Mouse (Mus musculus) G1E (cell line): ENCODE data around the gene Pdgfc. TPM values are rescaled to one million over a fixed set of nuclear protein-coding genes. Genes with fewer than 3 reads are reported as not detected.

ENCODE experiments used
- ATAC-seq: 2 replicates; pipeline ENCODE4 v1.8.0; 2016; ENCODE audit warnings: mild to moderate bottlenecking; ENCODE audit not compliant: insufficient number of reproducible peaks, poor library complexity, low FRiP score, severe bottlenecking; ENCODE audit errors: extremely low read depth
- DNase-seq: peaks from one replicate; pipeline ENCODE4 v3.0.0; 2012; ENCODE audit warnings: low spot score
- H3K27me3 ChIP-seq: 2 replicates; pipeline ENCODE4 v1.6.1; 2012; ENCODE audit warnings: mild to moderate bottlenecking, low read length, inconsistent platforms; ENCODE audit not compliant: insufficient read depth
- H3K36me3 ChIP-seq: replicated peaks from 2 replicates; pipeline ENCODE3; 2012; ENCODE audit warnings: mild to moderate bottlenecking, inconsistent platforms
- H3K4me1 ChIP-seq: 2 replicates; pipeline ENCODE4 v1.6.1; 2012; ENCODE audit warnings: low read depth, low read length, inconsistent platforms, mixed read lengths; ENCODE audit not compliant: insufficient read depth
- H3K4me3 ChIP-seq: 2 replicates; pipeline ENCODE4 v1.5.1; 2012; ENCODE audit warnings: low read depth, mild to moderate bottlenecking, inconsistent platforms, low read length, moderate library complexity, mixed read lengths
- H3K9me3 ChIP-seq: replicated peaks from 2 replicates; pipeline ENCODE4 v1.6.1; 2012; ENCODE audit warnings: inconsistent platforms
- CTCF ChIP-seq: IDR thresholded peaks from 2 replicates; pipeline ENCODE4 v1.5.1; 2012; ENCODE audit warnings: low read depth, low read length, inconsistent platforms, mixed read lengths
- GATA1 ChIP-seq: IDR thresholded peaks from 2 replicates; pipeline ENCODE4 v1.6.1; 2012; ENCODE audit warnings: borderline replicate concordance, low read length, inconsistent platforms, mixed read lengths
- GATA2 ChIP-seq: IDR thresholded peaks from 2 replicates; pipeline ENCODE4 v1.6.1; 2012; ENCODE audit warnings: low read depth, low read length, inconsistent platforms, borderline replicate concordance
- POLR2AphosphoS5 ChIP-seq: IDR thresholded peaks from 2 replicates; pipeline ENCODE4 v1.6.1; 2012; ENCODE audit warnings: low read depth, low read length, inconsistent platforms; ENCODE audit not compliant: insufficient replicate concordance
- TAL1 ChIP-seq: conservative IDR thresholded peaks from 2 replicates; pipeline ENCODE4 v1.6.1; 2012; ENCODE audit warnings: low read depth, low read length, inconsistent platforms, mixed read lengths
- polyA plus RNA-seq: library from polyadenylated mRNA; stranded (reverse); fragments of >175 nt; gene quantifications from 2 replicates; pipeline ENCODE4 v1.2.3, GENCODE M21; 2012
- total RNA-seq, 2 experiments: library from RNA; stranded (forward) in 1 of 2; stranded (reverse) in 1 of 2; fragments of 200-1000 nt in 1 of 2; fragments of >200 nt in 1 of 2; fragmentation: Nextera tagmentation in 1 of 2; gene quantifications; 2 replicates each; pipeline ENCODE4 v1.2.3; 2014 to 2017

The Pdgfc gene
- total and polyA plus RNA-seq, 3 experiments: 0.16 to 5.1 TPM; not detected in 1

- Histone ChIP-seq H3K4me1 (no peaks in the 10 kb centered on the region), H3K9me3 (no peaks in the 10 kb centered on the region)
Observed at GRCm38 (mm10) chr3:81022266-81022665, 13.9 kb upstream of the Pdgfc start.

DNA sequence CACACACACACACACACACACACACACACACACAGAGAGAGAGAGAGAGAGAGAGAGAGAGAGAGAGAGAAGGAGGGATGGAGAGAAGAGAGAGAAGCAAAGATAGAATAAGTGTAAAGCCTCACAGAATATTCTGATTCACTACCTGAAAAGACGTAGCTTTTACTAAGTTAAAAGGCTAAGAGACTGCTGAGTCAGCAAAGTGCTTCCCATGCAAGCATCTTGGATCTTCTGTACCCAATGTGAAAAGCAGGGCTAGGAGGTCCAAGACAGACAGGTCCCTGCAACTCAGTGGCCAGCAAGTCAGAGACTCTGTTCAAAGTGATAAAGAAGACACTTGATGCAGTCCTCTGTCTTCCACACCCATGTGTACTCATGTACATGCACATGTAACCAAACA lies 13.4 kb upstream of the Pdgfc start:
- ATAC-seq: no peak
- TF ChIP-seq GATA1 (no peak), POLR2AphosphoS5 (no peak), CTCF (no peak), TAL1 (no peak), GATA2 (no peak)
- H3K36me3 ChIP-seq: no peaks in the 10 kb centered on the region
- no peaks in the 10 kb centered on the region for H3K9me3 ChIP-seq
- no peak for DNase-seq
- no peak overlapping the region for H3K4me3 ChIP-seq
- H3K4me1 ChIP-seq: no peaks in the 10 kb centered on the region
- H3K27me3 ChIP-seq: no peaks in the 10 kb centered on the region

More at GRCm38 (mm10) chr3:81022266-81022665, 13.9 kb upstream of the Pdgfc start:
- no peak overlapping the region for H3K4me3 ChIP-seq
- H3K27me3 ChIP-seq: no peaks in the 10 kb centered on the region
- ATAC-seq (no peak), DNase-seq (no peak)
- no peak for TF ChIP-seq GATA2
- TF ChIP-seq TAL1: no peak
- no peak for TF ChIP-seq CTCF
- no peak for TF ChIP-seq GATA1
- no peak for TF ChIP-seq POLR2AphosphoS5
- H3K36me3 ChIP-seq: no peaks in the 10 kb centered on the region

DNA sequence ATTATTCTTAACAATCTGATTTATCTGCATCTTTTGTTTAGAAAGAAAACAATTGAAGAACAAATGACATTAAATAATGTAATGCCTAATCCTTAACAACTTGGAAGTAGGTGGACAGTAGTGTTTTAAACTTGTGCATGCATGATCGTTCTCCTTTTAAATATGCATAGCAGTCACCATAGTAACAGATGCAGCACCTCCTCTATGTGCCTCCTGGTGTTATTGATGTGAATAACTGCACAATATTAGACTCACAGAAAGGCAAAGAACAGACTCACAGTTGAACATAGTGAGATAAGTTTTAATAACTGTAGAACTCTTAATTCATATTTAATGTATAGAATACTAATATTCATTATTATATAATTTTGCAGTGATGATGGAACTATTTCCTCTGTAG lies 12.6 kb upstream of the Pdgfc start:
- no peak for ATAC-seq
- Histone ChIP-seq H3K4me3 (no peak overlapping the region), H3K4me1 (no peaks in the 10 kb centered on the region), H3K9me3 (no peaks in the 10 kb centered on the region), H3K36me3 (no peaks in the 10 kb centered on the region), H3K27me3 (no peaks in the 10 kb centered on the region)
- DNase-seq: no peak
- TF ChIP-seq GATA2 (no peak), CTCF (no peak)

DNA sequence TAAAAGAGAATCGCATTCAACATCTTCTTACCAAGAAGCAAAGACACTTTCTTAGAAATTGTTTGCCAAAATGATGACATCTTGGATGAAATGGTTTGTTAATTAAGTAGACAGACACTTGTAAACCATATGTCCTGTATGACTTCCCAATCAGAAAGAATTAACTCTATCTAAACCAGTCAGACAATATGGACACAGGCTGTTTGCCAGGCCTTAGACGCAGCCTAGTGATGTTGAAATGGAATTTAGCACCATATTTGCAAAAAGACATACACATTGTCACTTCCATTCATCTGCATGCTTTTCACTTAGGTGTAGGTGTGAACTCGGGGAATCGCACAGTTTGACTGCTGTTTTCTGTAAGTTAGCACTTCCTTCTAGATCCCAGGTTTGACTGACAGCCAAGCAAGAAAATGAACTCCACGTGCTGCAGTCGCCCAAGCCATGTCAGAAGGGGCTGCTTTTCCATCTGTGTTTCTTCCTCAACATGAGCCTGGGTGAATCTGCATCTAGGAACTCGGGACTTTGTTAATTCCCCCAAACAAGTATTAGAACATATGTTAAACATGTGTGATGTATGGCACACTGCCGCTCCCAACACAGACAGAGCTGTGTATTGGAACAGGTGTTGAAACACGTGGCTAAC lies 10.5 kb upstream of the Pdgfc start:
- no peak overlapping the region for H3K4me3 ChIP-seq
- ATAC-seq: no peak
- no peak for TF ChIP-seq TAL1
- TF ChIP-seq CTCF: no peak
- no peak for TF ChIP-seq GATA2
- TF ChIP-seq POLR2AphosphoS5: no peak
- no peak for TF ChIP-seq GATA1
- DNase-seq: no peak
- H3K9me3 ChIP-seq: no peaks in the 10 kb centered on the region
- H3K36me3 ChIP-seq: no peaks in the 10 kb centered on the region
- no peaks in the 10 kb centered on the region for H3K4me1 ChIP-seq
- H3K27me3 ChIP-seq: no peaks in the 10 kb centered on the region

DNA sequence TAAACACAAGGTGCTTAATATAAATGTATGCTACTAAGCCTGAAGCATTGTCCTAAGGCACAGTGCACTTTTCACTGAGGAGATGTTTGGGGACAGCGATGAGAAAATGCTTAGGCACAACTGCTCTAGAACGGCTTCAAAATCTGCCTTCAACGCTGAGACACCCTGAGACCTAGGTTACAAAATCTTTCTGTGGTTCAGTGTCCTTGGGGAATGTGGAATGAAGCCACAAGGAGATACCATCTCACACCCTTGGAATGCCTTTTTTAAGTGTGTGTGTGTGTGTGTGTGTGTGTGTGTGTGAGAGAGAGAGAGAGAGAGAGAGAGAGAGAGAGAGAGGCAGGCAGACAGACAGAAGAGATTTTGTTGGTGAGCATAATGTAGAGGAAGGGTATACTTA lies 7.9 kb upstream of the Pdgfc start:
- H3K9me3 ChIP-seq: no peaks in the 10 kb centered on the region
- no peak for ATAC-seq

DNA sequence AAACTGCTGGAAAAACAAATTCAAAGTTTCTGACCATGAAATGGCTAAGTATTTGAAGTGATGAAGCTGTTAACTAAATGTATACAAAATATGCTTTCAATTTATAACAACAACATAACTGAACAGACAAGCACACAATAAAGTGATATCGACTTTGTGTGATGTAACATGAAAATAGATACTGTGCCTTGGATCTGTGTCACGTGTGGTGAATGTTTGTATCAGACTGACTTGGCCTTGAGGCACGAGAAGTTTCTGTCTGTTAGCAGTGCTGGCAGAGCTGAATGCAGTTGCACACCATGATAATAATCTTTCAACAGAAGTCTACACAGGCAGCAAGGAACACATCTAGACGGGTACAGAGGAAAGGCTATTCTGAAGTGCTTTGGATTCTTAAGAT lies 6.9 kb upstream of the Pdgfc start:
- H3K4me3 ChIP-seq: no peak overlapping the region
- no peaks in the 10 kb centered on the region for H3K36me3 ChIP-seq
- DNase-seq: no peak
- H3K4me1 ChIP-seq: no peaks in the 10 kb centered on the region
- no peak for ATAC-seq
- H3K27me3 ChIP-seq: no peaks in the 10 kb centered on the region
- TF ChIP-seq CTCF: no peak
- no peak for TF ChIP-seq TAL1
- TF ChIP-seq GATA2: no peak
- TF ChIP-seq POLR2AphosphoS5: no peak
- no peak for TF ChIP-seq GATA1
- H3K9me3 ChIP-seq: no peaks in the 10 kb centered on the region

More for the DNA sequence above, 7.9 kb upstream of the Pdgfc start:
- Histone ChIP-seq H3K27me3 (no peaks in the 10 kb centered on the region), H3K36me3 (no peaks in the 10 kb centered on the region), H3K4me1 (no peaks in the 10 kb centered on the region), H3K4me3 (no peak overlapping the region)
- no peak for DNase-seq
- TF ChIP-seq TAL1: no peak
- no peak for TF ChIP-seq GATA2

GRCm38 (mm10) chr3:81029909-81030308 lies 6.3 kb upstream of the Pdgfc start:
- Histone ChIP-seq H3K27me3 (no peaks in the 10 kb centered on the region), H3K36me3 (no peaks in the 10 kb centered on the region), H3K9me3 (no peaks in the 10 kb centered on the region), H3K4me1 (no peaks in the 10 kb centered on the region), H3K4me3 (no peak overlapping the region)
- DNase-seq: no peak
- TF ChIP-seq POLR2AphosphoS5: no peak
- no peak for TF ChIP-seq TAL1
- no peak for TF ChIP-seq GATA2
- TF ChIP-seq GATA1: no peak
- TF ChIP-seq CTCF: no peak
- ATAC-seq: no peak
